Mouse (Mus musculus) heart, adult 8-10 months (tissue): Measurements from ENCODE around the gene Syf2. TPM values are rescaled to one million over a fixed set of nuclear protein-coding genes. Genes with fewer than 3 reads are reported as not detected.

Experiments used
- DNase-seq: peaks from one replicate; pipeline ENCODE4 v3.0.0; 2022; ENCODE audit warnings: low spot score
- total RNA-seq, 4 experiments: library from RNA; stranded (reverse); gene quantifications; 2 replicates each; pipeline ENCODE4 v1.2.4; 2022

Gene Syf2
- total RNA-seq, 4 experiments from 2014 or later, result 51.6 to 66.1 (median 59.4) TPM

- no peak for DNase-seq
These were observed 44.7 kb downstream of the Syf2 start for GRCm38 (mm10) chr4:134975261-134975928.

GRCm38 (mm10) chr4:134975929-134976308 lies 45.2 kb downstream of the Syf2 start:
- no peak for DNase-seq

GRCm38 (mm10) chr4:134978930-134979329 lies 48.2 kb downstream of the Syf2 start:
- no peak for DNase-seq

DNA sequence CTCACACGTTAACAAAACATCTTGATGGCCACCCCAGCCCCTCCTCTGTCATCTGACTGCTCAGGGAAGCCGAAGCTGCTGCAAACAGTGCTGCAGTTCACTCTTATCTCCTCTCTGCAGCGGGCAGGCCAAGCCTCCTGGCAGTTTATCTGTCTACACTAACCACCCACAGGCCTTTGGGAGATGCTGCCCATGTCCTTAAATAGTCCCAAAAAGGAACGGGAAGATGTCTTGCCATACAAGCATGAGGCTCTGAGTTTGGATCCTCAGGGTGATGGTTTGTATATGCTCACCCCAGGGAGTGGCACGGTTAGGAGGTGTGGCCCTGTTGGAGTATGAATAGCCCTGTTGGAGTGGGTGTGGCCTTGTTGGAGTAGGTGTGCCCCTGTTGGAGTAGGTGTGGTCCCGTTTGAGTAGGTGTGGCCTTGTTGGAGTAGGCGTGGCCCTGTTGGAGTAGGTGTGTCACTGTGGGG lies 51.3 kb downstream of the Syf2 start:
- no peak for DNase-seq

GRCm38 (mm10) chr4:134983136-134983535 lies 52.4 kb downstream of the Syf2 start:
- no peak for DNase-seq

GRCm38 (mm10) chr4:134984555-134984954 lies 53.9 kb downstream of the Syf2 start:
- DNase-seq, result no peak

GRCm38 (mm10) chr4:134985626-134986335 lies 55.1 kb downstream of the Syf2 start:
- no peak for DNase-seq

DNA sequence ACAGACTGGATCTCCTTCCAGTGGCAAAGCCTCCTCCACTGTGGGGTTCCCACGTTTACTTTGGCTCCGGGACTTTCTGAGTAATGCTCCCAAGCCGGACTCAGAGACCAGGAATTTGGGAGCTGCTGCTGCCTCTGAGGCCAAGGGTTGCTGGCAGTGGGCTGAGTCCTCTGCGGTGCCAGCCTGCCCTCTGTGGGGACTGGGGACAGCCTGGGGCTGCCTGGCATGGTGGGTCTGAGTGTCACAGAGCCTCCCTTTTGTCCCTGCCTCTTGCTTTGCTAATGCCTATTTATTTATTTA lies 55.6 kb downstream of the Syf2 start:
- no peak for DNase-seq

DNA sequence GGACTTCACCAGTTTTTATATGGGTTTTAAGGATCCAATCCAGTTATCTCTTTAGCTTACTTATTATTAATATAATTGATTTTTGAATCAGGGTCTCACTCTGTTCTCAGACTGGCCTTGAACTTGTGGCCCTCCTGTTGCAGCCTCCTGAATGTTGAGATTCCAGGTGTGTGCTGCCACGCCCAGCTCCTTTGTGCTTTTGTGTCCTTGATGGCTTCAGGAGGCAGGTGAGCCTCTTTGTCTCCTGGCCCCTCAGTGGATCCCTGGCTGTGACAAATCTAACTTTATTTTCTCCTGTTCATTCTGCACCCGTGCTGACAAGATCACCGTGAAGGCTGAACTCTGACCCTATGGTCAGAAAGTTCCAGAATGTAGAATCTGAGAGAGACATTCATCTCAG lies 56.3 kb downstream of the Syf2 start:
- DNase-seq, result no peak

Other genes starting within 250 kb of the Syf2 start
- 10 to 100 TPM; 22.6 to 26.7 (median 25.3) TPM for gene Man1c1, start 226.6 kb upstream of the Syf2 start, total RNA-seq
- 10 to 100 TPM; 12.1 to 15.3 (median 13.0) TPM for gene Ldlrap1, start 162.9 kb upstream of the Syf2 start, total RNA-seq
- gene Maco1, start 77.6 kb upstream of the Syf2 start, total RNA-seq, result 10 to 100 TPM; 21.1 to 25.0 (median 23.2) TPM
- gene Rhd, start 66.4 kb upstream of the Syf2 start, total RNA-seq, result 10 to 100 TPM in 1 of 4 experiments, 1 to 10 TPM in 3; 8.4 to 10.2 (median 8.5) TPM
- 10 to 100 TPM; 63.0 to 64.1 (median 63.5) TPM for gene Tmem50a, start 15.9 kb upstream of the Syf2 start, total RNA-seq
- 100 to 1,000 TPM in 3 of 4 experiments, 10 to 100 TPM in 1; 97.1 to 165 (median 123) TPM for gene Rsrp1, start 7.3 kb upstream of the Syf2 start, total RNA-seq
- under 1 TPM; 0.35 to 0.69 (median 0.49) TPM for gene Runx3, start 189.8 kb downstream of the Syf2 start, total RNA-seq